Mouse (Mus musculus): ENCODE data around the gene Vsx2. TPM values are rescaled to one million over a fixed set of nuclear protein-coding genes. Genes with fewer than 3 reads are reported as not detected.
A peak's percentile ranks its signal among the peaks of the same experiment; 100 is the strongest.

Vsx2 gene
- total and polyA plus RNA-seq, 2 experiments from 2014 or later, result 2.4 to 2.5 TPM

GRCm38 (mm10) chr12:84555218-84555617 lies 14.3 kb upstream of the Vsx2 start:
- no peak overlapping the region for H3K4me2 ChIP-seq (ENCODE audit: low read depth, low read length)
- H3K4me3 ChIP-seq (ENCODE audit: low read length), result no peak overlapping the region
- no peaks in the 10 kb centered on the region for H3K27me3 ChIP-seq (ENCODE audit: insufficient read depth, low read length)
- H3K9ac ChIP-seq (replicated peaks; ENCODE audit: low read length), result no peak overlapping the region
- no peaks in the 10 kb centered on the region for H3K4me1 ChIP-seq (ENCODE audit: insufficient read depth, low read length)
- no peak for TF ChIP-seq CTCF (IDR thresholded peaks at IDR 0.05; ENCODE audit: low read depth)
- DNase-seq (ENCODE audit: low spot score) (no peak), ATAC-seq (no peak)
- H3K36me3 ChIP-seq (ENCODE audit: insufficient read depth, low read length), result no peaks in the 10 kb centered on the region
- 59% methylated on average over 8 of the region's 8 CpGs for WGBS
- no peak overlapping the region for H3K27ac ChIP-seq
- no peaks in the 10 kb centered on the region for H3K9me3 ChIP-seq (ENCODE audit: low read length)

- 55% methylated on average over 4 of the region's 4 CpGs for WGBS
- no peak for ATAC-seq
- H3K4me1 ChIP-seq (ENCODE audit: insufficient read depth, low read length), result no peaks in the 10 kb centered on the region
- DNase-seq (ENCODE audit: low spot score), result no peak
- H3K9ac ChIP-seq (replicated peaks; ENCODE audit: low read length), result no peak overlapping the region
- no peak overlapping the region for H3K4me3 ChIP-seq (ENCODE audit: low read length)
- H3K4me2 ChIP-seq (ENCODE audit: low read depth, low read length), result no peak overlapping the region
- no peaks in the 10 kb centered on the region for H3K36me3 ChIP-seq (ENCODE audit: insufficient read depth, low read length)
- H3K27me3 ChIP-seq (ENCODE audit: insufficient read depth, low read length), result peaks cover 7% of the 10 kb centered on the region
- TF ChIP-seq CTCF (IDR thresholded peaks at IDR 0.05; ENCODE audit: low read depth), result peak; percentile 42
- H3K9me3 ChIP-seq (ENCODE audit: low read length), result no peaks in the 10 kb centered on the region
- no peak overlapping the region for H3K27ac ChIP-seq
These were observed 7.0 kb upstream of the Vsx2 start for GRCm38 (mm10) chr12:84562558-84562957.

GRCm38 (mm10) chr12:84567576-84567975 lies 2.0 kb upstream of the Vsx2 start:
- ATAC-seq (no peak), DNase-seq (ENCODE audit: low spot score) (no peak)
- Histone ChIP-seq H3K27ac (no peak overlapping the region), H3K4me2 (ENCODE audit: low read depth, low read length) (no peak overlapping the region), H3K27me3 (ENCODE audit: insufficient read depth, low read length) (peaks cover 52% of the 10 kb centered on the region), H3K4me3 (ENCODE audit: low read length) (no peak overlapping the region), H3K36me3 (ENCODE audit: insufficient read depth, low read length) (no peaks in the 10 kb centered on the region), H3K4me1 (ENCODE audit: insufficient read depth, low read length) (no peaks in the 10 kb centered on the region), H3K9me3 (ENCODE audit: low read length) (no peaks in the 10 kb centered on the region), H3K9ac (replicated peaks; ENCODE audit: low read length) (no peak overlapping the region)
- WGBS, result 82% methylated on average over 6 of the region's 6 CpGs
- TF ChIP-seq CTCF (IDR thresholded peaks at IDR 0.05; ENCODE audit: low read depth), result no peak

- peak overlapping the region; percentile 5; the same call in 1 of the 2 replicates for H3K4me2 ChIP-seq (ENCODE audit: low read depth, low read length)
- DNase-seq (ENCODE audit: low spot score) (no peak), ATAC-seq (no peak)
- TF ChIP-seq CTCF (IDR thresholded peaks at IDR 0.05; ENCODE audit: low read depth), result no peak
- no peak overlapping the region for H3K9ac ChIP-seq (replicated peaks; ENCODE audit: low read length)
- H3K9me3 ChIP-seq (ENCODE audit: low read length), result no peaks in the 10 kb centered on the region
- peaks cover 74% of the 10 kb centered on the region for H3K27me3 ChIP-seq (ENCODE audit: insufficient read depth, low read length)
- H3K27ac ChIP-seq, result no peak overlapping the region
- peak overlapping the region; percentile 10; the same call in 1 of the 2 replicates for H3K4me3 ChIP-seq (ENCODE audit: low read length)
- H3K4me1 ChIP-seq (ENCODE audit: insufficient read depth, low read length), result no peaks in the 10 kb centered on the region
- WGBS, result 3% methylated on average over 37 of the region's 40 CpGs
- no peaks in the 10 kb centered on the region for H3K36me3 ChIP-seq (ENCODE audit: insufficient read depth, low read length)
These were observed 573 bp downstream of the Vsx2 start for GRCm38 (mm10) chr12:84569976-84570693.

DNA sequence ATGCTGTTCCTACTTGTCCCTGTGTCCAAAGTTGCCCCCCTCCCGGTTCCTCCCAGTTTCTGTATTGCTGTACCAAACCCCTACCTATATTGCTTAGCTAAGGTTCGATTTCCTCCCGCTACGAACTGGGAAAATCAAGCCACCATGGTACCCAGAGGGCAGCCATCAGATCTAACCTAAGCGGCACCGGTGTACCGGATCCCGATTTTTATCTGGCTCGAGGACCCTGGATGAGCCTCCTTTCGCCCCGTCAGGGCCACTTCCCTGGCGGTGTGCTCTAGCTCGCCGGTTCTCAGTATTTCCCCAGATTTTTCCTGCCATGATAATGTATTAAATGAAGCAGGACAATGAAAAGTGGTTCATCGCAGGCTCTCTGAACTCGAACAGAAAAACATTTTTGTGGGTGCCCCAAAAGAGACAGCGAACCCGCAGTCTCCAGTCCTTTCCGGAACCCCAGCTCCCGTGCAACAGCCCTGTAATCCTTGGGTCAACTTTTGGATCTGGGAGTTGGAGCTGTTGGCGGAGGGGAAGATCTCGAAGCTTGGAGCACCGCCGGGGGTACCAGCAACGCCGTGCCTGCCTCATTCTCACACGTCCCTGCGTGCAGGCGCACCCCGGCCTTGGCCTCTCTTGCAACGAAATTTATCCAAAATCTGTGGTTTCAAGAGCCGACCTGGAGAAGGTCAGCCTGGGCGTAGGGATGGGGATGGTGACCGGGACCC lies 1.3 kb downstream of the Vsx2 start:
- no peak for TF ChIP-seq CTCF (IDR thresholded peaks at IDR 0.05; ENCODE audit: low read depth)
- Histone ChIP-seq H3K9me3 (ENCODE audit: low read length) (no peaks in the 10 kb centered on the region), H3K9ac (replicated peaks; ENCODE audit: low read length) (no peak overlapping the region), H3K4me1 (ENCODE audit: insufficient read depth, low read length) (no peaks in the 10 kb centered on the region), H3K27ac (no peak overlapping the region), H3K36me3 (ENCODE audit: insufficient read depth, low read length) (no peaks in the 10 kb centered on the region), H3K4me2 (ENCODE audit: low read depth, low read length) (no peak overlapping the region), H3K4me3 (ENCODE audit: low read length) (peak overlapping the region; percentile 8; the same call in 1 of the 2 replicates), H3K27me3 (ENCODE audit: insufficient read depth, low read length) (peaks cover 79% of the 10 kb centered on the region)
- ATAC-seq, result no peak
- WGBS, result 2% methylated on average over 34 of the region's 34 CpGs
- DNase-seq (ENCODE audit: low spot score), result no peak

GRCm38 (mm10) chr12:84571466-84572340 lies 2.1 kb downstream of the Vsx2 start:
- H3K4me2 ChIP-seq (ENCODE audit: low read depth, low read length), result no peak overlapping the region

More at GRCm38 (mm10) chr12:84571466-84572340, 2.1 kb downstream of the Vsx2 start:
- peak overlapping the region; percentile 8; the same call in 1 of the 2 replicates for H3K4me3 ChIP-seq (ENCODE audit: low read length)
- no peak for TF ChIP-seq CTCF (IDR thresholded peaks at IDR 0.05; ENCODE audit: low read depth)
- H3K4me1 ChIP-seq (ENCODE audit: insufficient read depth, low read length), result no peaks in the 10 kb centered on the region
- H3K27ac ChIP-seq, result no peak overlapping the region
- no peak for DNase-seq (ENCODE audit: low spot score)
- 2% methylated on average over 42 of the region's 43 CpGs for WGBS
- ATAC-seq, result no peak
- peaks cover 79% of the 10 kb centered on the region for H3K27me3 ChIP-seq (ENCODE audit: insufficient read depth, low read length)
- H3K36me3 ChIP-seq (ENCODE audit: insufficient read depth, low read length), result no peaks in the 10 kb centered on the region
- no peaks in the 10 kb centered on the region for H3K9me3 ChIP-seq (ENCODE audit: low read length)
- H3K9ac ChIP-seq (replicated peaks; ENCODE audit: low read length), result no peak overlapping the region
